Mouse (Mus musculus) brain, adult 2 months (tissue): ENCODE results near the gene Nsmce1.

Source experiments
- DNase-seq: peaks from one replicate; pipeline ENCODE4 v3.0.0; 2011; ENCODE audit warnings: low read depth, low spot score

The Nsmce1 gene

DNA sequence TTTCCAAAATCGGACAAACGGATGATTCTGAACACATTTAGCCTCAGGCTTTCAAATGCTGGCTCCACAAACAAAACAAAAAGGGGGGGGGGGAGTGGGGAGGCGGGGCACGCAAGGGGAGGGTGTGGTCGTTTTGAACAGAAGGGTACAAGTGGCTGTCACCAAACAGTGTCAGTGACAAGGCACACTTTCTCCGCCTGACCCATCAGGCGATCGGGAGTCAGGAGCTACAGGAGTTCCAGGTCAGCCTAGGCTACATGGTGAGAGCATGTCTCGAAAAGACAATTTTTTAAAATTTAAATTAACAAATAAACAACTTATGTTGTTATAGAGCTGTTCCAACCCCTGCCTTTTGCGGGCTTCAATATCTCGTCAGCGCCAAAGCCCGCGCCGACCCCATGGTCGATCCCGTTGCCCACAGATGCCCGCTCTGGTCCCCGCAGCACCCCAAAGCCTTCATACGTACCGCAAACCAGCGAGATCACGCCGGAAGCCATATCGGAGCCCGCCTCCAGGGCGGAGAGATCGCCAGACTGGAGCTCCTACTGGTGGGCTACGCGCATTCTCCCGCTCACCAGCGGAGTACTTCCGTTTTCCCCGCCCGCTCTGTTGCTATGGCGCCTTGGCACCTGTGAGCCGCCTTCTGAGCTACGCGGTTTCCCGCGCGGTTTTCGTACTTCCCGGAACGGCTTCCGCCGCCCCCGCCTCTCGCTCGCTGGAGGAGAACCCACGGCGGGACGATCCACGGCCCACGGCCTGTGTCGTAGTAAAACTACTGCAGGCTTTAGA, at the start of gene Nsmce1:
Gene Nsmce1, minus strand, starts transcription at position 650 of the 789 bp plus-strand sequence.
- DNase-seq, result peak; percentile 99

DNA sequence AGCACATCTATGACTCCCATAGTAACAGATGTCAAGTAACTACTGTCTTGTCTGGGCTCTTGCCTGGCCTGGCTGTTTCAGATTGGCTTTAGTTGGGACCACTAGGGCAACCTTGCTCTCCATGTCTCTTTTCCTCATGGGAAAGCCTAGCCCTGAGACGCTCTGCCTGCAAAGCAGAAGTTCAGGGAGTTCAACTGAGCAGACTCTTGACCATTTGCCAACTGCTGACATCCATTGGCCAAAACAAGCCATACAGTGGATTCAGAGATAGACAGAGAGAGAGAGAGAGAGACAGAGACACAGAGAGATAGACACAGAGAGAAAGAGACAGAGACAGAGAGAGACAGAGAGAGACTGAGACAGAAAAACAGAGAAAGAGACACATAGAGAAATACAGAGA, 49.6 kb upstream of the Nsmce1 start:
- no peak for DNase-seq

DNA sequence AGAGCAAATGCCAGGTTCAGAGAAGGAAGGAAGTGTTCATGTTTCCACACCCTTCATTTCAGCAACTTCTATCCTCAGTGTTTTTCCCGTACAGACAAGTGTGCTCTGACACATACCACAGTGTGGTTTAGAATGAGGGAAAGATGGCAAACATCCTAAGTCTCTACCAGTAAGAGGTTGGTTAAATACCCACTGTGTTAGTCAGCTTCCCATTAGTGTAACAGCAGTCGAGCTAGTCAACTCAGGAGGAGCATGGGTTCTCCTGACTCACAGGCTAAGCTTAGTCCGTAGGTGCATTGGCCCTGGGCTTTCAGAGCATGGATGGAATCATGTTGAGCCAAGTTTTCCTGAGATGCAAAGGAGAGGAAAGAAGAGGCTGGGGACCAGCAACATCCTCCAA, 48.0 kb upstream of the Nsmce1 start:
- DNase-seq, result no peak

DNA sequence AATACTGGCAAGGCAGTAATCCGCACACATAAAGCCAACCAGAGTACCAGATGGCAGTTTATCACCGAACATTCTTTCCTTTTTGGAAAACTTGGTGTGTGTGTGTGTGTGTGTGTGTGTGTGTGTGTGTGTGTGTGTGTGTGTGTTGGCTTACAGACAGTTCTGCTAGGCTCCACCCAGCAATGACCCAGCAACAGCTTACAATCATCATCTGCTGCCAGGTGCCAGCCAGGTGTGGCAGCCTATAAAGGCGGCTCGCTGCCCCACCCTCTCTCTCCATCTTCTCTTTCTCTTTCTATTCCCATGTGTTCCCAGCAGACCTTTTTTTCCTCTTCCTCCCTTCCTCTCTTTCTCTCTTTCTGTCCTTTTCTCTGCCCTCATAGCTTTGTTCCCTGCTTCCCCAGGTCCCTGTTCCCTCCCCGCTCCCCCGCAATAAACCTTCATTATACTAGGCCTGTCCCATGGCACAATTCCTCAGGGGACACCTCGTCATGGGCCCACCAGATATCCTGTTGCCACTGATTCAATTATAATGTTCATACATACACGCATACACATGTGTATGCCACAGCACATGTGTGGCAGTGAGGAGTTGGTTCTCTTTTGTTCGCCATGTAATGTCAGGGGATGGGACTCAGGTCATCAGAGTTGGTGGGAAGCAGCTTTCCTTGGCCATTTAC, 36.6 kb upstream of the Nsmce1 start:
- DNase-seq, result no peak

DNA sequence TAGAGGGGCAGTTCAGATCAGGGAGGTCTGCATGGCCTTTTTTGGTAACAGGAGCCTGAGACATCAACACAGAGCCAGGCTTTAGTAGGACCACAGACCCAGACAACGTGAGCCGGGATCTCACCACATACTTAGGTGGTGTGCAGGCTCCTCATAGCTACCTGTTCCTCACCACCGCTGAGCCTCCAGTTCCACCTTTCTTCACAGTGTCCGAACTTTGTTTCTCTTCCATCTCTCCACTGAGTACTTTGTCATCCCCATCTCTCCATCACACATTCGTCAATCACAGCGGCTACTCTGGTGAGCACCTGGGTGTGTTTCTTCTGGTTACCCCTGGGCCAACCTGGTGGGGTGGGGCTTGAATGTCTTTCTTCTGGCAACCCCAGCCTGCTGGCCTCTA, 35.8 kb upstream of the Nsmce1 start:
- DNase-seq, result no peak

DNA sequence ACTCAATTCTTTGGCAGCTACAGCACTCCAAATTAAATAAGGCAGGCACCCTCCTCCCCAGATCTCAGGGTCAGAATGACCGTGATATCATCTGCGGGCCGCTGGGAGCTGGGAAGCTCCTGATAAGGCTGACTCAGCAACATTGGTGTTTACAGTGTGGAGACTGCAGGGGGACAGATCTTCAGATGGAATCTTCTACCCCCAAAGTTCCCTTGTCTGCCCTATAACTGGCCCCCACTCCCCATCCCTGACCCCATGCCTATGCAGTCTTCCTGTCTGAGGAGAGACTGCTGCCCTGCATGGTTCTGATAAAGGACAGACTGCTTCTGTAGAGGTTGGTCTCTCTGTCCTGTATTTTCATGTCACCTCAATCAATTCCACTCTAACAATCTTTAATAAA, 31.7 kb upstream of the Nsmce1 start:
- no peak for DNase-seq

DNA sequence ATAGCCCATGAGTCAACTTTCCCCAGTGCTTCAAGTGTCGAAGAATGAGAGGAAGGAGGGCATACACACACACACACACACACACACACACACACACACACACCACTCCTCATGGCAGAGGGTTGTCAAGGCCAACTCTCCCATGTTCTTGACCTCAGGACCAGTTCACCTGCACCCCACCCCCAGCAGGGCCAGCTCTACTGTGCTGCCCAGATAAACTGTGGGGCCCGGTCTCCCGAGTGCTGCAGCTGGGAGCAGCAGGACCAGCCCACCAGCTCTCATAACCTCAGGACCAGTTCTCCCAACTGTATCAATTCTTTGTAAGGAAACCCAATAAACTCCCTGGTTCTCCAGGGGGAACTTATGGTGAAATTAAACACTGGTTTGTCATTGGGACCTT, 28.3 kb upstream of the Nsmce1 start:
- no peak for DNase-seq

DNA sequence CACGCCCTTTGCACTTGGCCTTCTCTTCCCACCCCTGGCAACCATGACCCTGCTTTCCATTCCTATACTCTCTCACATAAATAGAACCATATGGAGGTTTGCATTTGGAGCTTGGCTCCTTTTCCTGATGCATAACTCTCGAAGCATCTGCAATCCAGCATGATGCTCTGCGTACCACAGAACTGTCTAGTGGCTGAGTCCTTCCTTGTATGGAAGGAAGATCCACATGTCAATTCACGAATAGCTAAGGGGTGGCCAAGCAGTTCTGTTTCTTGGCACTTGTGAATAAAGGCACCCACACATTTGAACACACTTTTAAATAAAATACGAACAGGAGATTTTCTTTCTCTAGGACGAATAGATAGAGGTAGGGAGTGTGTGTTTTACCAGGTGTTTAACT, 26.1 kb upstream of the Nsmce1 start:
- DNase-seq, result peak; percentile 56

DNA sequence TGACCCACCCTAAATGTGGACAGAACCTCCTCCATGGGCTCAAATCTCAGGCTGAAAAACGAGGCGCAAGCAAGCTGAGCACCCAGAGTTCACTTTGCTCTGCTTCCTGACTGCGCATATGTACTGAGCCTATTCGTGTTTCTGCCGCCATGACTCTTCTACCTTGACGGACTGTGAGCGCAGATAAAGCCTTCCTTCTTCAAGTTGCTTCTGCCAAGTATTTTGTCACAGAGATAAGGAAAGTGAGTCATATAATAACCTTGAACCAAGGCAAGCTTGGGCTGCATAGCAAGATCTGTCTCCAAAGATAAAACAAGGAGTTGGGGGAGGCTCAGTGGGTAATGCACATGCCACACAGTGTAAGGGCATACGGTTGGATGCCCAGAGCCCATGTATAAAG, 25.3 kb upstream of the Nsmce1 start:
- no peak for DNase-seq

DNA sequence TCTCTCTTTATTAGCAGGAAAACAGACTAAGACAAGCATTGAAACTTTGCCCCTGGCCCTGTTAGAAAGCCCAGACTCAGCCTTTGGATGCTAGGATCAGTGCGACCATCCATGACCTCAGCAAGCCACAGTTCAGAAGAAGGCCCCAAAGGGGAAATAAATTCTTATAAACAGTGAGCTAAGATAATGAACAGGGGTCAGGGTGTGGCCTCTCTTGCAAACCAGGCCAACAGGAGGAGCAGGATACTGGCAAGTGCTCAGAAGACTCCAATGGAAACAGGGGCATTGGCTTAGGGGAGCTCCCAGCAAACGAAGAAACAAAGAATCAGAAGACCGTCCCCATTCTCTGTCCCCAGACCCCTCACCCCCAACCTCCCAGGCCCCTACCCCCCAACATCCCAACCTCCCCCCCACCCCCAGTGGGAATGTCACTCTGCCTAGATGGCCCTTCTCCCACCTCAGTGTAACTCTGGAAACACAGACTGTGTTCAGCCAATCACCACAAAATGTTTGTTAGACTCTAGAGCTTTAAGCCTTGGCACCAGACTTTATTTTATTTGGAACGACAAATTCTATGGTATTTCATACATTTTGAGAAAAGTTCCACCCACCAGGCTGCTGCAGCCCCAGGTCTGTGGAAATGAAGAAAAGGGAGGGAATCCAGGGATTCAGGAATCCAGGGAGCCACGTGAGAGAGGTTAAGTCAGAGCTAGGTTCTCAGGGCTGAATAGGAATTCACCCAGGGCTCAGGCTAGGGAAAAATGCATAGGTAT, 23.9 kb upstream of the Nsmce1 start:
- peak; percentile 21 for DNase-seq

DNA sequence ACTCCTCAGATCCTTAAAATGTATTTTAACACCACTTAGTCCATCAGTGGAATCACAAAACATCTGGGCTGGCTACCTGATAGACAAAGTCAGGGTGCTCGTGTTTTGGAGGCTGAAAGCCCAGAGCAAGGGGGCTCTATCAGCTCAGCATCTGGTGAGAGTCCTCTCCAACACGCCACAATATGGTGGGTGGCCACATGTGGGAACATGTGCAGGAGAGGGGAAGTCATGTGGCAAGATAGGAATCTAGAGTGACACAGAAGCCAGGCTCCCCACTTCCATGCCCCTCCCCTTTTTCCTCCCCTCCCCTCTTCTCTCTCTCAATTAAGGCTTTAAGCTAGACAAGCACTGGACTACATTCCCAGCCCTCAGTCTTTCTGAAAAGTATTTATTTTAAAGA, 20.5 kb upstream of the Nsmce1 start:
- DNase-seq, result no peak

DNA sequence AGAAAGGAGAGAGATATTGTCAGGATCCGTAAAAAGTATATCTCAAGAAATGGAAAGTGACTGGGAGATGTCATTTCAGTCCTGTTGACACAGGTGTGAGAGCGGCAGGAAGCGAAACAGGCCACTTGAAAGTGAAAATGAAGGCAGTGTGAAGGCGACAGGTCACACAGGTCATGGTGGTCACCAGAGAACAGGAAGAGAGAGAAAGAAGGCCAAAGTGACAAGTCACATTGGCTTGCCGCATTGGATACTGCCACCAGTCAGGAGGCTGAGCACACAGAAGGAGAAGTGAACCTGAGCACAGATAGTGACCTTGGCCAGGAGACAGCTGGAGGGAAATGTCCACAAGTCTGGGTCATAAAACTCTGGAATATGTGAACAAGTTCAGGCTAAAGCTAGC, 20.0 kb upstream of the Nsmce1 start:
- no peak for DNase-seq

DNA sequence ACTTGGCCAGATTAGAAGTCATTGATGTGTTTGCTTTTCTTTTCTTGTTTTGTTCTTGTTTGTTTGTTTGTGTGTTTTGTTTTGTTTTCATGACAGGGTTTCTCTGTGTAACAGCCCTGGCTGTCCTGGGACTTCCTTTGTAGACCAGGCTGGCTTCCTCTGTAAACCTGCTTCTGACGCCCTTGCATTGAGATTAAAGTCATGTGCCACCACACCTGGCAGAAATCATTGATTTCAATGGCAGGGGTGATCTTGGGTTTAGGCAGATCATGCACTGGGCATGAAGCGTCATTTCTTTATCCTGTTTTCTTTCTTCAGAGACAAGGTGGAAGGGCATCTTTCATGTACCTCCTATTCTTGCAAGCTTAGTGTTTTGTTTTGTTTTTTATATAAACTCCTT, 15.9 kb upstream of the Nsmce1 start:
- no peak for DNase-seq

DNA sequence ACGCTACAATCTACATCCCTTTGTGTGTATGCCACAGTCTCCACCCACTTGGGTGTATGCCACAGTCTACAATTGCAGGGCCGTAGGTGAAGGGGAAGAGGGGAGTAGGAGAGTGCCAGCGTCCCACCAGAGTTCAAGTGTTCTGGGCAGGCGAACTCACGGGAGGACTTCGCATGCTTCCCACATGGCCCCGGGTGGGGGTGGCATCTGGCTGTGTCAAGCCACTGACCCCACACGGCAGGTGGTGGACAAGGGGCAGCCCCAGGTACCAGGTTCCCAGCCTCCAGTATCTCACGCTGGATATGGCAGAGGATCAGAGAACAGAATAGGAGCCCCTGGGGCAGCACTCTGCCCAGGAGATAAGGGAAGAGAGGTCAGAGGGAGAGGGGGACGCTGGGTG, 14.2 kb upstream of the Nsmce1 start:
- DNase-seq, result no peak

DNA sequence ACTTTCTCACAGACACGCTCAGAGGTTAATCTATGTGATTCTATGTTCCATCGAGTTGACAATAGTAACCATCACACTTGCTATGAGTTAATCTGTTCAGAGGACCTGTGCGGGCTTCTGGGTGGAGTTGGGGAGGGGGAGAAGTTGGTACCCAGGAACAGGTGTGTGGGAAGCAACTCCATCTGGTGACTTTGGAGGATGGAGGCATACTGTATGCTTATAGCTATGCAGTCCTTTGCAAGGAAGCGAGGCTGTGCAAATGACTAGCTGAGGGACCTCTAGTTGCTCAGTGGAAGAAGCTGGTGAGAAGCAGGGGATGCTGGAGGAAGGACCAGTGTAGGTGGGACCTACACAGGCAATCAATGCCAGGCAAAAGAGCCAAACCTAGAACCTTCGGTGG, 13.2 kb upstream of the Nsmce1 start:
- peak; percentile 80 for DNase-seq

DNA sequence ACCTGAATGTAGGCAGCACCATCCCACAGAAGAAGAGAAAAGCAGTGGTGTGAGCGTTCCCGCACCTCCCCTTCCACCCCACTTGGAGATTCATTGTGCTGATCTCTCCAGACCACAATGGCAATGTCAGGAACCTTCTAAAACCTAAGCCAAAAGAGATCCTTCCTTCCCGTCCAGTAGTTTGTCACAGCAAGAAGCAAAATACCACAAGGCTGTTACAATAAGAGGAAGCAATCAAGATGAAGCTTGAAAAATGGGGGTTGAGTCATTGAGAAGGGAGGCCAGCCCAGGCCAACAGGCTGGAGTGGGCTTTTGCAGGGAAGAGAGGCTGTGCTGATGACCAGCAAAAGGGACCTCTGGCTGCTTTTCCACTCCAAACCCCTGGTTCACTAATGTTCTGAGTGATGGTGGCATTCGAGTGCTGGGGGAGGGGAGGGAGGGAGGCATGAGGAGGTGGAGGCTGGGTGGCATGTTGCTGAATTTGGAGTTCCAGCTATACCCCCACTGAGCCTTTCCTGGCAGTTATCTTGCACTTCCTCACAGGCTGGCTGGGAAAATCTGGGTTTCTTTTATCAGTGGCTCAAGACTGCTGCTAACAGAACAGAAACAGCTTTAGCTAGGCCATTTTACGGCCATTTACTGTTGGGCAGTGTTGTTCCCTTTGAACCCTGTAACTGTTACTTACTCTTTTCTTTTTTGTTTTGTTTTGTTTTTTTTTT, 12.1 kb upstream of the Nsmce1 start:
- DNase-seq, result peak; percentile 16

DNA sequence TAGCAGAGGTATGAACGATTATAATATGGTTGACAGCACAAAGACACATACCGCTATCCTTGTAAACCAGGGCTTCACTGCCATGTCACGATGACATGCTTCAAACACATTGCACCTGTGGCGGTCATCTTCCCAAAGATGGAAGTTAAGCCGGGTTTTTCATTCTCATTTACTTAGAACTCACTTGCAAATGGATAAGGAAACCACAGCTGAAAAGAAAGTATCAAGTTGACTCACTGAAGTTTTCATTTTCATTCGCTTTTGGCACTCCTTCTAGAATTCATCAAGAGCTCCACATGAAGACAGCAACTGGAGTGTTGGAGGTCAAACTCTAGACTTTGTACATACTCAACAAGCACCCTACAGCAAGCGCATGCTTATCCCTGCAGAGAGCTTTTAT, 9.5 kb upstream of the Nsmce1 start:
- no peak for DNase-seq

DNA sequence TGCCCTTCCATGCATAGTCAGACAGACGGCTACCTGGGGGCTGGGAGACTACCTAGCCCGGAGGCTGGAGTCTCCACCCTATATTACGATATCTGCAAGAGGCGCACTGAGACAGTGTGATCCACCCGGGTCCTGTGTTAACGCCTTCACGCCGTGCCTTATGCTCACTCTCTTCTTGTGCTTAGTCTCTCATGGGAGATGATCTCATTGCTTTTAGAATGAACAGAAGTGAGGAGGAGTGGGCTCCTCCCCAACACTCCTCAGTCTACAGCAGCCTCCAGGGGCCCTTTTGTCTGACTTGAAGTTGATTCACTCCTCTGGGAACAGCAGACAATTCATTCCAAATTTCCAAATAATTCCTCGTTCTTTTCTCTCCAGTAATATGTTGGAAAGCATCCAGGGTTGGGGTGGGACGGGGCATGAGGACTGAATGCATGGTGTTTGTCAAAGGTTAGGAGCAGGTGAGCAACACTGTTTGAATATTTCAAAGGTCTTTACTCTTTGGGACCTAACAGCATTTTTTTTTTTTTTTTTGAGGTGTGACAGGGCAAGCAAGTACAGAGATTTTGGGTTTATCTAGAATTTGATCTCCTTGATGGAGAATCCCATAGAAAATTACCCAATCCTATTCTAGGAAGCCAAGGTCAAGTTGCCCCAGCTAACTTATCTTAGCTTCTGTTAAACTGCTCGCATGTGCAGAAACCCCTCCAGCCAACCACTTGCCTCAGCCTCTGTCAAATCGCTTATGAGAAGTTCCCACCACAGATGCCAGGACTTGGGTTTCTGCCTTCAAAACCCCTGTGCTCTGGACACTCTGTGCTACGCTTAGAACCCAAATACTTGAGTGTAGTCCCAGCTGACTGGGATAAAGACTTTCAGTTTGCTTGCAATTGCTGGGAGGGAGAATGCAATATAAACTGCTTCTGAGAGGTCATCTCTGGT, 8.8 kb upstream of the Nsmce1 start:
- DNase-seq, result peak; percentile 78

DNA sequence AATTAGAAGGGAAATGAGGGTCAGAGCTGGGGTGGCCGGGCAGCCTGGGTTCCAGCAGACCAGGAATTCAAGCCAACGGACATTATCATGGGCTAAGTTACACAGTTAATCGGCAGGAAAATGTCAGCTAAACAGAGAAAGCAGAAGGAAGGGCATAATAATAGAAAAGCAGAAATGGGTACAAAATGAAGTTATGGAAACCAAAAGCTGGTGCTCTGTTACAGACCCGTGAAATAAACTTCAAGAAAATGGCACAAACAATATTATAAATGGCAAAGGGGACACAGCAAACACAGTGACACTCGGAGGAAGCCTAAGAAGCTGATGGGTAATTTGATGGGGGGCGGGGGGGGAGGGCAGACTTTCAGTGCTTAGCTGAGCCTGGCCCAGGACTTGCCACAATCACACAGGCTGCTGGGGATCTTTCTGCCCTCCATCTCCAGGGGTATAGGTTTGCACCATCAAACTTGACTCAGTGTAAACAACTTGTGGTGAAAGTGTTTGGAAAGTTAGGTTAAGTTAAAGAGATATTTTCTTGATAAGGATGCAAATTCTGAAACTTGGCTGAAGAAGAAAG, 4.6 kb upstream of the Nsmce1 start:
- DNase-seq, result no peak

DNA sequence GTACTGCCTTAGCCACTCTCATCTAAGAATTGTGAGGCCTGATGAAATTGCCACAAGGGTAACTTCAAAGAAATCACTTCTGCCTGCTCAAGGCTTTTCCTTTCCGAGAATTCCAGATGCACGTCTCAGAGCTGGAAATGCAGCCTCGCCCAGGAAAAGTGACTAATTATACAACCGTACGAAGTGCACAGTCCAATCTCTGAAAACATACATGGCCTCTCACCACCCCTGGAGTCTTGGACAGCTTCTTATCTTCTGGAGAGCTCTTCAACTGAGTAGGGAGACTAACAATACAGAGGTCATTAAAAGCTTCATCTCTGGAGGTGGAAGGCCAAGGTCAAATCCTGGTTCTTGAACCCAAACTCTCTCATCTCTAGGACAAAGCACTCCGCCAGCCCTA, 1.2 kb upstream of the Nsmce1 start:
- no peak for DNase-seq

DNA sequence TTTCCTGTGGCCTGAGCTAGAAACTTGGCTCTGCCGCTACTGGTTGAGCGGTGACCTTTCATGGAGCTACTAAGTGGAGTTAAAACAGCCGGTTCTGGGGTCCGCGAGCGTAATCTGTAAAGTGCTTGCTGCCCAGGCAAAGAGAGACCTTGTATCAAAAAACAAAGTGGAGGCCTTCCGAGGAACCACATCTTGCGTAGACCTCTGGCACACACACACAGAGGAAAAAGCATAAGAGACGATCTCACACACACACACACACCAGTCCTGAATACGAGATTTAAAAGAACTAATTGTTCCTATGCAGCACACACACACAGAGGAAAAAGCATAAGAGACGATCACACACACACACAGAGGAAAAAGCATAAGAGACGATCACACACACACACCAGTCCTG, 364 bp upstream of the Nsmce1 start:
- no peak for DNase-seq
